ENCODE assay signal across 25 mouse cellular contexts in the genomic region with DNA sequence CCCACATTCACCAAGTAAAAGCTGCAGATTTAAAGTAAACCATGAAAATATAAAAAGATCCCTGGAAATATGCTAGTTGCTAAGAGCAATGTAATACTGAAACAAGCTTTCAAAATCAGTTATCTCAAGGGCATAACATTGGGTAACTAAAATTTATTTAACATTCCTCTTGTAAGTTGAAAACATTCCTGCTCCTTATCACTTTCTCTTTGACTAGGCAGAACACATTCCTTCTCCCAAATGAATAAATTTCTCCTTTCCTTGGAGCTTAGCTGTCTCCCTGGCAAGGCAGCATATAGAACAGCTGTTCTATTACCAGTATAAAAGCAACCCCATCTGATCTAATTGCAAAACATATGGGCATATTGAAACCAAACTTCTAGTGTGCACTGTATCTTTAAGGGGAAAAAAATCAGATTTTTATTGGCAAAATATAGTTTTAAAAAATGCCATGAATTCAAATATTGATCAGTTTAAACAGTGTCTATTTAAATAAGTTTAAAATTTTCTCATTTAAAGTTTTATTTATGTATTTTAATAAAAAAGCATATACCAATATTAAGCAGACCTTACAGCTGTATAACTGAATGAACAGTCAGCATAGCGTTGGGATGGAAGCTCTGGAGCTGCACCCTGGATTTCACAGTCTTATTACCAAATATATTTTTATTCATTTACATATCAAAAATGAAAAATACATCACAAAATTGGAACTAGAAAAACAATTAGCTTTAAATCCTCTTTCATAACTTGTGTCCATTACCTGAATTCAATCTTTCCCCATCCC. TPM values are rescaled to one million over a fixed set of nuclear protein-coding genes. Genes with fewer than 3 reads are reported as not detected.
A peak's percentile ranks its signal among the peaks of the same experiment; 100 is the strongest.
DNase-seq lines count a peak whose midpoint lies in the region; ATAC-seq and TF ChIP-seq lines count a peak whose summit lies in the region.
"Had no signal": no experiment of that assay in that cellular context is flagged by ENCODE, and none has a peak within 500 bp of the region (broad histone marks: within the 10 kb centered on the region; RNA-seq: fewer than 3 reads in every experiment).

No protein-coding gene starts in this region.

- H3K9me3 ChIP-seq in forebrain, embryonic 12.5 days = no peaks in the 10 kb centered on the region
- H3K9me3 ChIP-seq in forebrain, embryonic 11.5 days (ENCODE audit: control insufficient read depth, low read length) = no peaks in the 10 kb centered on the region
- no peaks in the 10 kb centered on the region for H3K9me3 ChIP-seq in lung, postnatal 0 days (ENCODE audit: low read length)
- H3K9me3 ChIP-seq: embryonic facial prominence, embryonic 12.5 days; heart, embryonic 10.5 days; heart, embryonic 15.5 days; limb, embryonic 12.5 days; liver, embryonic 12.5 days had no signal

- no peak for TF ChIP-seq CTCF in left cerebral cortex, adult 2 months (IDR thresholded peaks at IDR 0.05)
- no peak for TF ChIP-seq CTCF in lung, postnatal 0 days (IDR thresholded peaks at IDR 0.05)
- TF ChIP-seq CTCF in lung, adult 2 months (IDR thresholded peaks at IDR 0.05; ENCODE audit: insufficient read depth, low read length) = no peak

- H3K27me3 ChIP-seq in forebrain, embryonic 12.5 days = no peaks in the 10 kb centered on the region
- H3K27me3 ChIP-seq in forebrain, embryonic 11.5 days (ENCODE audit: control insufficient read depth, insufficient read depth, low read length) = no peaks in the 10 kb centered on the region
- no peaks in the 10 kb centered on the region for H3K27me3 ChIP-seq in lung, postnatal 0 days (replicated peaks; ENCODE audit: insufficient read depth, low read length)
- H3K27me3 ChIP-seq: CH12.LX; embryonic facial prominence, embryonic 12.5 days; heart, embryonic 15.5 days; limb, embryonic 12.5 days; liver, embryonic 12.5 days had no signal

- TF ChIP-seq POLR2A in lung, adult 2 months (IDR thresholded peaks at IDR 0.05; ENCODE audit: borderline replicate concordance, extremely low read depth, low read depth, low read length) = no peak

- 82% methylated on average over 1 of the region's 1 CpGs for WGBS in forebrain, embryonic 12.5 days
- 96% methylated on average over 1 of the region's 1 CpGs for WGBS in forebrain, embryonic 11.5 days
- WGBS in lung, postnatal 0 days = 70% methylated on average over 1 of the region's 1 CpGs
- 90% methylated on average over 1 of the region's 1 CpGs for WGBS in lung, adult 2 months

- H3K4me2 ChIP-seq in forebrain, embryonic 12.5 days = no peak overlapping the region
- H3K4me2 ChIP-seq in forebrain, embryonic 11.5 days (ENCODE audit: low read depth, low read length, severe bottlenecking) = no peak overlapping the region
- peak overlapping the region; percentile 19; the same call in 1 of the 2 replicates for H3K4me2 ChIP-seq in lung, postnatal 0 days (replicated peaks; ENCODE audit: low read depth, low read length)
- H3K4me2 ChIP-seq: embryonic facial prominence, embryonic 12.5 days; heart, embryonic 15.5 days; limb, embryonic 12.5 days; liver, embryonic 12.5 days had no signal

- H3K9ac ChIP-seq in forebrain, embryonic 12.5 days = no peak overlapping the region
- H3K9ac ChIP-seq in forebrain, embryonic 11.5 days (ENCODE audit: low read length) = no peak overlapping the region
- no peak overlapping the region for H3K9ac ChIP-seq in lung, postnatal 0 days (replicated peaks; ENCODE audit: low read depth)
- H3K9ac ChIP-seq: embryonic facial prominence, embryonic 12.5 days; heart, embryonic 15.5 days; limb, embryonic 12.5 days; liver, embryonic 12.5 days; liver, postnatal 0 days had no signal

- peaks cover 3% of the 10 kb centered on the region; the same call in 1 of the 2 replicates for H3K4me1 ChIP-seq in forebrain, embryonic 12.5 days
- no peaks in the 10 kb centered on the region for H3K4me1 ChIP-seq in forebrain, embryonic 11.5 days (replicated peaks; ENCODE audit: control insufficient read depth, insufficient read depth, low read length)
- H3K4me1 ChIP-seq in lung, postnatal 0 days (ENCODE audit: insufficient read depth, low read depth, low read length) = no peaks in the 10 kb centered on the region
- H3K4me1 ChIP-seq in lung, adult 2 months (ENCODE audit: control insufficient read depth, insufficient read depth, low read length) = peaks cover 2% of the 10 kb centered on the region; the same call in 1 of the 2 replicates
- H3K4me1 ChIP-seq: embryonic facial prominence, embryonic 12.5 days; heart, embryonic 10.5 days; heart, embryonic 15.5 days; limb, embryonic 12.5 days; liver, embryonic 12.5 days had no signal

- no peak for DNase-seq in forebrain, embryonic 11.5 days (ENCODE audit: low spot score)
- no peak for DNase-seq in left cerebral cortex, adult 2 months (ENCODE audit: extremely low spot score in 1 of 2, low spot score in 2 of 2)
- no peak for DNase-seq in left cerebral cortex, adult 8-10 months (ENCODE audit: low spot score in 2 of 2)
- DNase-seq in lung, postnatal 0 days (ENCODE audit: low spot score) = peak; percentile 63
- no peak for DNase-seq in lung, adult 2 months
- DNase-seq in thymus, postnatal 36 days = no peak
- no peak for DNase-seq in thymus, adult 18-20 months
- DNase-seq: adrenal gland, adult 8-10 months; cerebellum, adult 11 months; cerebellum, adult 9-10 months; embryo, embryonic 11 days; gastrocnemius, postnatal 25 days; heart, adult 11 months; kidney, adult 18-20 months; kidney, postnatal 4 days; liver, postnatal 0 days; midbrain, embryonic 14.5 days had no signal

- no peaks in the 10 kb centered on the region for H3K36me3 ChIP-seq in forebrain, embryonic 12.5 days (replicated peaks)
- no peaks in the 10 kb centered on the region for H3K36me3 ChIP-seq in forebrain, embryonic 11.5 days (ENCODE audit: control insufficient read depth, insufficient read depth, low read length)
- H3K36me3 ChIP-seq in lung, postnatal 0 days (ENCODE audit: insufficient read depth, low read length) = no peaks in the 10 kb centered on the region
- H3K36me3 ChIP-seq: embryonic facial prominence, embryonic 12.5 days; heart, embryonic 10.5 days; heart, embryonic 15.5 days; limb, embryonic 12.5 days; liver, embryonic 12.5 days had no signal

- TF ChIP-seq EP300 in lung, postnatal 0 days (IDR thresholded peaks at IDR 0.05) = no peak; the same call in 1 of the 2 replicates

- peak; percentile 9; the same call in 1 of the 2 replicates for ATAC-seq in forebrain, embryonic 12.5 days (ENCODE audit: low FRiP score)
- ATAC-seq in forebrain, embryonic 11.5 days (replicated peaks; ENCODE audit: low FRiP score) = no peak
- ATAC-seq in lung, postnatal 0 days = peak; percentile 53
- ATAC-seq: hindbrain, embryonic 16.5 days; liver, embryonic 12.5 days; liver, postnatal 0 days had no signal

- no peak overlapping the region for H3K4me3 ChIP-seq in forebrain, embryonic 12.5 days (replicated peaks)
- no peak overlapping the region for H3K4me3 ChIP-seq in forebrain, embryonic 11.5 days (ENCODE audit: low read depth, low read length)
- H3K4me3 ChIP-seq in left cerebral cortex, adult 2 months = no peak overlapping the region
- H3K4me3 ChIP-seq in lung, postnatal 0 days (ENCODE audit: low read depth, low read length) = no peak overlapping the region
- no peak overlapping the region for H3K4me3 ChIP-seq in lung, adult 2 months (replicated peaks; ENCODE audit: extremely low read depth, low read depth, low read length)
- H3K4me3 ChIP-seq: embryonic facial prominence, embryonic 12.5 days; heart, embryonic 10.5 days; heart, embryonic 15.5 days; limb, embryonic 12.5 days; liver, embryonic 12.5 days had no signal

- intact Hi-C loops in left cerebral cortex, adult 2 months (cut with DNase I) = no loop called here

- H3K27ac ChIP-seq in forebrain, embryonic 12.5 days = no peak overlapping the region
- no peak overlapping the region for H3K27ac ChIP-seq in forebrain, embryonic 11.5 days (ENCODE audit: low read depth, low read length)
- peak overlapping the region; percentile 3; the same call in 1 of the 2 replicates for H3K27ac ChIP-seq in left cerebral cortex, adult 2 months
- H3K27ac ChIP-seq in lung, postnatal 0 days (ENCODE audit: low read length) = 0 out of 2 replicates have a peak overlapping the region, but pooled peaks have one; percentile 10
- H3K27ac ChIP-seq: embryonic facial prominence, embryonic 12.5 days; heart, embryonic 10.5 days; heart, embryonic 15.5 days; limb, embryonic 12.5 days; liver, embryonic 12.5 days had no signal

RNA-seq across cellular contexts. Expression of a gene that starts 13.1 kb away (rescaled TPM):
- polyA plus RNA-seq in forebrain, embryonic 12.5 days (2016; fragmentation: Nextera tagmentation; extraction: Ambion mirVana) = 33.2 and 33.6 TPM in 2 replicates
- polyA plus RNA-seq in forebrain, embryonic 11.5 days (2014; fragmentation: Nextera tagmentation; extraction: Ambion mirVana) = 28.2 and 29.3 TPM in 2 replicates
- 100 to 1,000 TPM; 109 to 115 TPM for total RNA-seq in left cerebral cortex, adult 2 months (2021)
- 100 to 1,000 TPM in 1 of 4 experiments, 10 to 100 TPM in 3; 90.3 to 101 (median 98.0) TPM for total RNA-seq in left cerebral cortex, adult 8-10 months (2022)
- polyA plus RNA-seq in lung, postnatal 0 days (2015; fragmentation: Nextera tagmentation; extraction: Ambion mirVana) = 10.5 and 11.8 TPM in 2 replicates
- 26.1 and 39.8 TPM in 2 replicates for polyA plus RNA-seq in lung, adult 2 months (2012; rRNA removed)
- total RNA-seq: CH12.LX had no signal

Comparison
In these comparisons a context has a peak if more than half of its experiments do, and no peak if none do; other contexts are left out.
1. H3K27ac ChIP-seq: peak in left cerebral cortex, adult 2 months (single experiment) and lung, postnatal 0 days (single experiment); none in forebrain, embryonic 12.5 days (single experiment) and forebrain, embryonic 11.5 days (single experiment).